14 mouse cellular contexts compared by ENCODE assay signal in genomic region chr1:74774062-74774461, GRCm38 (mm10). TPM values are rescaled to one million over a fixed set of nuclear protein-coding genes. Genes with fewer than 3 reads are reported as not detected.
"Had no signal": no experiment of that assay in that cellular context is flagged by ENCODE, and none has a peak within 500 bp of the region (broad histone marks: within the 10 kb centered on the region; RNA-seq: fewer than 3 reads in every experiment).

No protein-coding gene starts in this region.

- H3K36me3 ChIP-seq: liver, embryonic 15.5 days; midbrain, embryonic 12.5 days; stomach, embryonic 15.5 days had no signal

- DNase-seq: kidney, adult 11 months; kidney, adult 9 months; kidney, postnatal 36 days; lung, adult 2 months; lung, postnatal 4 days; right cerebral cortex, postnatal 14 days; thymus, postnatal 14 days had no signal

- H3K4me3 ChIP-seq: liver, embryonic 15.5 days; midbrain, embryonic 12.5 days had no signal

- H3K9me3 ChIP-seq: liver, embryonic 15.5 days; midbrain, embryonic 12.5 days; stomach, embryonic 15.5 days had no signal

- H3K27ac ChIP-seq: kidney, postnatal 0 days; liver, embryonic 15.5 days; midbrain, embryonic 12.5 days; stomach, embryonic 15.5 days had no signal

- ATAC-seq: lung, postnatal 0 days had no signal

- H3K4me2 ChIP-seq: liver, embryonic 15.5 days had no signal

- H3K9ac ChIP-seq: liver, embryonic 15.5 days; midbrain, embryonic 12.5 days; stomach, embryonic 15.5 days had no signal

RNA-seq across cellular contexts. Expression of gene Wnt6, which starts 2.4 kb away (rescaled TPM):
- polyA plus RNA-seq: neural tube, embryonic 14.5 days had no signal

RNA-seq across cellular contexts. Expression of gene Wnt10a, which starts 17.3 kb away (rescaled TPM):
- polyA plus RNA-seq: liver, embryonic 15.5 days; lung, postnatal 0 days; neural tube, embryonic 14.5 days had no signal

RNA-seq across cellular contexts. Expression of gene Prkag3, which starts 25.0 kb away (rescaled TPM):
- polyA plus RNA-seq: liver, embryonic 11.5 days; midbrain, embryonic 12.5 days; neural tube, embryonic 14.5 days had no signal
